Mouse (Mus musculus) cortical plate, adult 2 months (tissue): ENCODE measurements around the gene Serpina10. TPM values are rescaled to one million over a fixed set of nuclear protein-coding genes. Genes with fewer than 3 reads are reported as not detected.
"Not testable (repeated sequence)": the region's sequence is repeated elsewhere in the genome, so short reads cannot be mapped to it uniquely, and the experiment has no call there.

ENCODE experiments used
- H3K27ac ChIP-seq: fragments of 200-500 bp; 2 replicates; pipeline ENCODE4 v1.5.1; 2012; ENCODE audit warnings: low read length, control low read depth, inconsistent platforms; ENCODE audit not compliant: insufficient read depth
- H3K4me1 ChIP-seq: fragments of 200-500 bp; 2 replicates; pipeline ENCODE4 v1.6.1; 2011; ENCODE audit warnings: low read length; ENCODE audit not compliant: control insufficient read depth, insufficient read depth
- H3K4me3 ChIP-seq: fragments of 200-500 bp; 2 replicates; pipeline ENCODE4 v1.5.1; 2011; ENCODE audit warnings: mild to moderate bottlenecking, low read length, control low read depth; ENCODE audit not compliant: insufficient read depth
- CTCF ChIP-seq: fragments of 200-500 bp; IDR thresholded peaks from 2 replicates; pipeline ENCODE4 v1.5.1; 2011; ENCODE audit warnings: mild to moderate bottlenecking, control low read depth, low read length; ENCODE audit not compliant: insufficient read depth; ENCODE audit errors: extremely low read depth
- POLR2A ChIP-seq: fragments of 200-500 bp; IDR thresholded peaks from 2 replicates; pipeline ENCODE4 v1.6.1; 2011; ENCODE audit warnings: mild to moderate bottlenecking, low read length, control low read depth; ENCODE audit not compliant: insufficient read depth; ENCODE audit errors: extremely low read depth
- polyA plus RNA-seq: library from polyadenylated mRNA; depleted of rRNA; stranded (reverse); fragments of >200 nt; gene quantifications from 2 replicates; pipeline ENCODE4 v1.2.3, GENCODE M21; 2012; rRNA removed

Gene Serpina10
- polyA plus RNA-seq = 0.04 TPM in 1 of 2 replicates, not detected in the other

DNA sequence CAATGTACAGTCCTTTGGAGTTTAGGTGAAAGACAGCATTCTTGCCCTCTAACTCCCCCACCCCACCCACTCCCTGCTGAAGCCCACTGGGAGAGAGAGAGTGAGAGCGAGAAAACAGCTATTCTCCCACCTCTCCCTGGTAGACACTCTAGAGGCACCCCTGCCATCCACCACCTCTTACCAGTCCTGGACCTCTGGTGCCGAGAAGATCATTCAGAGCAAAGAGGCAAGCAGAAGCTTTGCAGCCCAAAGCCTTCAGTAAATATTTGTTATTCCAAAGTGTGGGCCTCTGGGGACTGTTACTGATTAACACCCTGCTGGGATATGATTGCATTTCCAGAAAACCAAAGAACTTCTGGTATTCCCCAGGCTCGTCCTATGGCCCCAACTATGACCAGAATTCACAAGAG, at the start of gene Serpina10:
TSS of gene Serpina10 (minus strand) at position 242 of the 410 bp plus-strand sequence.
- TF ChIP-seq POLR2A = no peak
- TF ChIP-seq CTCF = no peak
- H3K4me3 ChIP-seq = no peak within 1 kb of the TSS
- 0 out of 2 replicates have a peak, but pooled peaks cover 2% of the 10 kb centered on the region for H3K4me1 ChIP-seq
- no peak within 1 kb of the TSS for H3K27ac ChIP-seq

GRCm38 (mm10) chr12:103679853-103680252, 48.6 kb upstream of the Serpina10 start:
- H3K4me3 ChIP-seq, H3K4me1 ChIP-seq, H3K27ac ChIP-seq: not testable (repeated sequence)

GRCm38 (mm10) chr12:103676039-103676438, 44.8 kb upstream of the Serpina10 start, which contains the start of gene Serpina16:
Serpina16 (minus strand) TSS chr12:103676139.
- TF ChIP-seq POLR2A = no peak
- TF ChIP-seq CTCF = no peak
- Histone ChIP-seq H3K4me3 (no peak within 1 kb of the TSS), H3K27ac (no peak within 1 kb of the TSS), H3K4me1 (no peaks in the 10 kb centered on the region)

- no peak for TF ChIP-seq POLR2A
- TF ChIP-seq CTCF = no peak
- no peak overlapping the region for H3K4me3 ChIP-seq
- H3K27ac ChIP-seq = no peak overlapping the region
- no peaks in the 10 kb centered on the region; the same call in 1 of the 2 replicates for H3K4me1 ChIP-seq
Measured at GRCm38 (mm10) chr12:103673179-103673578, 41.9 kb upstream of the Serpina10 start.

DNA sequence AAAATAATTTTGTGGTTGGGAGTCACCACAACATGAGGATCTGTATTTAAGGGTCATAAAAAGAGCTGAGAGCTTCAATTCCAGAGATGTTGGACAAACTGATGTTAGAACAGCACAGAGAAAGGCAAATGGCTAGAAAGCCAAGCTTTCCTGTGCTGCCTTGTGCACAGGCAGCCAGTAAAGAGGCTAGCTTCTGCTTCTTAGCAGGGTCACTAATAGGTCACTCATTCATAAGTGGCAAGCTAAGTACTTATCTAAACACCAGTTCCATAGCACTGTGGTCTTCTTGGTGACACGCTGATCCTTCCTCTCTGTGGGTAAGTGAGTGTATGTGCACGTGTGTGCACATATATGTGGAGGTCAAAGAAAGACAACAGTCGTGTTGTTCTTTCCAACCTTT, 40.2 kb upstream of the Serpina10 start:
- no peaks in the 10 kb centered on the region; the same call in 1 of the 2 replicates for H3K4me1 ChIP-seq
- H3K4me3 ChIP-seq = no peak overlapping the region
- no peak overlapping the region for H3K27ac ChIP-seq
- no peak for TF ChIP-seq POLR2A
- no peak for TF ChIP-seq CTCF

DNA sequence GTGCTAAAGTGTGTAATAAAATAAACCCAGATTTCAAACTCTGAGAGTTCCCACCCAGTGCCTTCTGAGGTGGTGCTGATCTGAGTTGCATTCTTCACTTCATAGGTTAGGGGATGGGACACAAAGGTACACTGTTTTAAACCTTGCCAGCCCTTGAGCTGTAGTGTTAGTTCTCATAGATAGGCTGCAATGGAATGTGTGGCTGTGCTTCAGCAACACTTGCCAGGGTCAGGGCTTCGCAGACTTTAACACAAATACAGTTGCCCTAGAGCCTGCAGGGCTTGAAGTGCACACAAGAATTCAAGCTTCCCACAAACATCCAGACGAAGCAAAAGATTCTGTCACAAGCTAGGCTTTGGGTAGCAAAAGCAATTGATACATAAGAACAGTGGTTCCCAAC, 39.7 kb upstream of the Serpina10 start:
- no peak for TF ChIP-seq POLR2A
- no peak for TF ChIP-seq CTCF
- Histone ChIP-seq H3K4me3 (no peak overlapping the region), H3K4me1 (no peaks in the 10 kb centered on the region; the same call in 1 of the 2 replicates), H3K27ac (no peak overlapping the region)

GRCm38 (mm10) chr12:103670344-103670743, 39.1 kb upstream of the Serpina10 start:
- Histone ChIP-seq H3K4me1 (no peaks in the 10 kb centered on the region; the same call in 1 of the 2 replicates), H3K4me3 (no peak overlapping the region), H3K27ac (no peak overlapping the region)
- TF ChIP-seq POLR2A = no peak
- TF ChIP-seq CTCF = no peak

DNA sequence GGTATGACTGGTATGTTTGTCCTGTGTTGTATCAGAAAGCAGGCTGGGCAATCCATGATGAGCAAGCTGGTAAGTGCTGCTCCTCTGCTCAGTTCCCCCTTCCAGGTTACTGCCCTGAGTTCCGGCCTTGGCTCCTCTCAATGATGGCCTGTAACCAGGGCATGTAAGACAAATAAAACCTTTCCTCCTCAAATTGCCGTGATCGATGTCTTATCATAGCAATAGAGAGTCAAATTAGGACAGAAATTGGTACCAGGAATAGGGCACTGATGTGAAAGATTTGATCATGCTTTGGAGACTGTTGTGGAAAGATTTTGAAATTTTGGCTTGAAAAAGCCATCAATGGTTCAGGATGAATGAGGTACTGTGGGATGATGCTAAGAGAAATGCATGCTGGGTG, 34.0 kb upstream of the Serpina10 start:
- TF ChIP-seq POLR2A (no peak), CTCF (no peak)
- Histone ChIP-seq H3K4me3 (no peak overlapping the region), H3K4me1 (no peaks in the 10 kb centered on the region; the same call in 1 of the 2 replicates), H3K27ac (no peak overlapping the region)

DNA sequence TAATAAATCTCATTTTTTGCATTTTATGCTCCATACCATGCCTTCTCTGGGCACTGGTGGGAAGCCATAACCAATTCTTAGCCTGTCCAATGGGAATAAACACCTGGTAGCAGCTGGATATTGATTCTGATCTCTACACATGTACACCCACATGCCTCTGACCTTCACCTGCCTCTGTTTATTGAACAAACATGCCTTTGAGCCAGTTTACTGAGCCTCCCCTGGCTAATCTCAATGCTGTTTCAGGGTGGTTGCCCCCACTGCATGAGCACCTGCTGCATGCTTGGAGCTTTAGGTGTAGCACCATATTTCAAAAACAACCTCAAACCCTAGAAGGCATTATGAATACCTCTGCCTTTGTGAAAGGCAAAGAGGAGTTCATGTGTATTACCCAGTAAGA, 30.8 kb upstream of the Serpina10 start:
- not testable (repeated sequence) for H3K4me1 ChIP-seq, H3K4me3 ChIP-seq, H3K27ac ChIP-seq

- no peaks in the 10 kb centered on the region for H3K4me1 ChIP-seq
- TF ChIP-seq CTCF = no peak
- TF ChIP-seq POLR2A = no peak
- H3K4me3 ChIP-seq = no peak overlapping the region
- no peak overlapping the region for H3K27ac ChIP-seq
Measured at GRCm38 (mm10) chr12:103660076-103660475, 28.8 kb upstream of the Serpina10 start.

DNA sequence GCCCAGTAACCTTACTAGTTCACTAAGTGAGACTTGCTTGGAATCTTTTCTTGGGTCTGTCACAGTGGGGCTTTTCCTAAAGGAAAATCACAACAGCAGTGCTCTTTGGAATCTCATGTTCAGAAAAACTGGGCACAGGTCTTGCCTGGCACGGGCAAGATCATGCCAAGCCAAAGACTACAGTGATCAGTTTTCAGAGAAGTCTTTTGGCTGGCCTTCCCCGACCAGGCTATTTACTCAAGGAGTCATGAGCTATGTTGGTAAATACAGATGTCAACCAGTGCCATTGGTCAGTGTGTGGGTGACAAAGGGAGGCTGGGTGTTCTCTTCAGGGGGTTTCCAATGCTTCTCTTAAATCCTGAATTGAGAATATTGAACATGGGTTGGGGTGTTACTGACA, 27.9 kb upstream of the Serpina10 start:
- TF ChIP-seq POLR2A = no peak
- TF ChIP-seq CTCF = no peak
- H3K4me3 ChIP-seq = no peak overlapping the region
- no peaks in the 10 kb centered on the region for H3K4me1 ChIP-seq
- H3K27ac ChIP-seq = no peak overlapping the region
